Mouse (Mus musculus): ENCODE measurements around the gene Snx29.

- TF ChIP-seq EP300 (IDR thresholded peaks at IDR 0.05; ENCODE audit: low read depth) (no peak), CTCF (IDR thresholded peaks at IDR 0.05; ENCODE audit: low read depth) (no peak)
Observed at GRCm38 (mm10) chr16:11424568-11425145, 101.9 kb downstream of the Snx29 start.

Measured in liver, embryonic 14.5 days (tissue).